Mouse (Mus musculus) heart, postnatal 25 days (tissue): Measurements from ENCODE around the gene Lrrn4cl. TPM values are rescaled to one million over a fixed set of nuclear protein-coding genes. Genes with fewer than 3 reads are reported as not detected.

Experiments
- microRNA-seq: library from miRNA; unstranded; fragments of <30 nt; microRNA quantifications from one replicate; pipeline ENCODE4 v1.2.0, GENCODE M21; 2022
- total RNA-seq, 2 experiments: library from RNA; stranded (reverse); gene quantifications; 2 replicates each; pipeline ENCODE4 v1.2.3; 2021

The Lrrn4cl gene
- total RNA-seq, 2 experiments from 2014 or later = 3.3 to 4.9 TPM

Small RNA genes lying within 50 kb of the gene (microRNA-seq; reads per million reads assigned to microRNA genes)
- 0.83 reads per million for gene Mir5136

Other genes with a start within 250 kb of the Lrrn4cl start
- gene Slc22a6, start 232.7 kb upstream of the Lrrn4cl start, total RNA-seq = not detected
- gene Chrm1, start 187.0 kb upstream of the Lrrn4cl start, total RNA-seq = not detected
- 10 to 100 TPM; 36.1 to 38.0 TPM for gene Slc3a2, start 127.4 kb upstream of the Lrrn4cl start, total RNA-seq
- gene Wdr74, start 114.9 kb upstream of the Lrrn4cl start, total RNA-seq = 10 to 100 TPM; 17.9 to 18.9 TPM
- gene 1700092M07Rik, start 110.0 kb upstream of the Lrrn4cl start, total RNA-seq = not detected
- 10 to 100 TPM; 27.6 to 31.0 TPM for gene Stx5a, start 109.4 kb upstream of the Lrrn4cl start, total RNA-seq
- gene Nxf1, start 93.7 kb upstream of the Lrrn4cl start, total RNA-seq = 10 to 100 TPM; 37.5 to 48.1 TPM
- 100 to 1,000 TPM; 108 to 110 TPM for gene Tmem223, start 79.8 kb upstream of the Lrrn4cl start, total RNA-seq
- gene Tmem179b, start 76.3 kb upstream of the Lrrn4cl start, total RNA-seq = 10 to 100 TPM; 14.8 to 16.4 TPM
- 1 to 10 TPM; 7.4 to 7.6 TPM for gene Taf6l, start 64.4 kb upstream of the Lrrn4cl start, total RNA-seq
- 10 to 100 TPM; 53.4 to 62.4 TPM for gene Polr2g, start 52.2 kb upstream of the Lrrn4cl start, total RNA-seq
- 1 to 10 TPM; 1.9 to 2.1 TPM for gene Zbtb3, start 48.2 kb upstream of the Lrrn4cl start, total RNA-seq
- 10 to 100 TPM; 12.5 to 15.8 TPM for gene Ttc9c, start 31.4 kb upstream of the Lrrn4cl start, total RNA-seq
- 10 to 100 TPM; 42.5 to 49.4 TPM for gene Hnrnpul2, start 30.8 kb upstream of the Lrrn4cl start, total RNA-seq
- gene AC129217.1, start 21.0 kb upstream of the Lrrn4cl start, total RNA-seq = not detected
- gene Bscl2, start 13.3 kb upstream of the Lrrn4cl start, total RNA-seq = 10 to 100 TPM; 23.9 to 24.0 TPM
- not detected for gene Gng3, start 11.6 kb upstream of the Lrrn4cl start, total RNA-seq
- gene Ubxn1, start 20.7 kb downstream of the Lrrn4cl start, total RNA-seq = 100 to 1,000 TPM; 113 to 124 TPM
- gene Uqcc3, start 30.2 kb downstream of the Lrrn4cl start, total RNA-seq = 10 to 100 TPM; 59.3 to 60.1 TPM
- gene Lbhd1, start 33.0 kb downstream of the Lrrn4cl start, total RNA-seq = 1 to 10 TPM; 1.4 to 5.9 TPM
- not detected for gene Gm49403, start 33.2 kb downstream of the Lrrn4cl start, total RNA-seq
- 10 to 100 TPM; 17.6 to 19.8 TPM for gene 1810009A15Rik, start 38.1 kb downstream of the Lrrn4cl start, total RNA-seq
- gene Gm49416, start 38.2 kb downstream of the Lrrn4cl start, total RNA-seq = 1 to 10 TPM in 1 of 2 experiments, under 1 TPM in 1; 0.68 to 2.0 TPM
- gene Ints5, start 42.2 kb downstream of the Lrrn4cl start, total RNA-seq = 10 to 100 TPM; 11.2 to 11.8 TPM
- 10 to 100 TPM; 55.6 to 58.7 TPM for gene Ganab, start 47.3 kb downstream of the Lrrn4cl start, total RNA-seq
- gene B3gat3, start 69.6 kb downstream of the Lrrn4cl start, total RNA-seq = 10 to 100 TPM; 35.9 to 36.7 TPM
- gene Rom1, start 78.6 kb downstream of the Lrrn4cl start, total RNA-seq = 10 to 100 TPM; 22.0 to 23.6 TPM
- 1 to 10 TPM; 8.9 to 9.1 TPM for gene Eml3, start 78.8 kb downstream of the Lrrn4cl start, total RNA-seq
- gene Mta2, start 91.1 kb downstream of the Lrrn4cl start, total RNA-seq = 10 to 100 TPM; 29.5 to 32.3 TPM
- gene Tut1, start 103.1 kb downstream of the Lrrn4cl start, total RNA-seq = 1 to 10 TPM; 7.2 to 8.8 TPM
- 100 to 1,000 TPM; 241 to 256 TPM for gene Eef1g, start 116.3 kb downstream of the Lrrn4cl start, total RNA-seq
- 100 to 1,000 TPM; 283 to 326 TPM for gene Ahnak, start 138.5 kb downstream of the Lrrn4cl start, total RNA-seq
- 1 to 10 TPM in 1 of 2 experiments, not detected in 1; 3.6 TPM for gene Scgb1a1, start 237.2 kb downstream of the Lrrn4cl start, total RNA-seq